Mouse (Mus musculus) megakaryocyte, embryonic 14.5 days (primary cell): ENCODE data around the gene Retnla. TPM values are rescaled to one million over a fixed set of nuclear protein-coding genes. Genes with fewer than 3 reads are reported as not detected.

Experiments
- H3K27me3 ChIP-seq: replicated peaks from 2 replicates; pipeline ENCODE3; 2012; ENCODE audit warnings: inconsistent platforms
- H3K36me3 ChIP-seq: replicated peaks from 2 replicates; pipeline ENCODE3; 2012; ENCODE audit warnings: low read length, inconsistent platforms, mixed read lengths
- H3K4me1 ChIP-seq: 2 replicates; pipeline ENCODE4 v1.6.1; 2012; ENCODE audit warnings: inconsistent platforms
- H3K4me3 ChIP-seq: replicated peaks from 2 replicates; pipeline ENCODE3; 2012; ENCODE audit warnings: moderate library complexity, mild to moderate bottlenecking, inconsistent platforms
- H3K9me3 ChIP-seq: 2 replicates; pipeline ENCODE4 v1.6.1; 2012; ENCODE audit warnings: inconsistent platforms
- FLI1 ChIP-seq: IDR thresholded peaks from 2 replicates; pipeline ENCODE4 v1.6.1; 2012; ENCODE audit warnings: low read length, inconsistent platforms, mixed read lengths
- GATA1 ChIP-seq: IDR thresholded peaks from 3 replicates; pipeline ENCODE4 v1.6.1; 2012; ENCODE audit warnings: mixed read lengths, low read length, inconsistent platforms, borderline replicate concordance
- polyA plus RNA-seq: library from polyadenylated mRNA; stranded (reverse); fragments of >175 nt; gene quantifications from 2 replicates; pipeline ENCODE4 v1.2.3, GENCODE M21; 2012; ENCODE audit warnings: low replicate concordance; ENCODE audit not compliant: insufficient read depth

Retnla gene
- polyA plus RNA-seq = not detected in 2 replicates

DNA sequence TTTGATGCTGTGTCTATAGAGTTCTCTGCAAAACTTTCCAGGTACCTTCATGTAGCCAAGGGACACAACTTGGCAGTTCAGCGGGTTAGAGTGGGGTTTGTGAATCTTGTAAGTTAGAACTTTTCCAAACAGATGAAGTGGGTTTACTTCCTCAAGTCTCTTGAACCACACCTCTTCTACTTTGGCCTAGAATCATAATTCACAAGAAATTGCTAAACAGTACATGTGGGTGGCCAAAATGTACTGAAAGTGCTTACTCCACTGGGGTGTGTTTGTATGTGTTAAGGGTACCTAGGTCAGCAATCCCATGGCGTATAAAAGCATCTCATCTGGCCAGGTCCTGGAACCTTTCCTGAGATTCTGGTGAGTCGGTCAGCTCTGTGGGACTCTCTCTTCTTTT is at the start of gene Retnla:
Gene Retnla, plus strand, starts transcription at position 286 of the 400 bp plus-strand sequence.
- H3K27me3 ChIP-seq = no peaks in the 10 kb centered on the region
- H3K4me3 ChIP-seq = no peak within 1 kb of the TSS
- H3K9me3 ChIP-seq = no peaks in the 10 kb centered on the region
- H3K36me3 ChIP-seq = no peaks in the 10 kb centered on the region
- TF ChIP-seq GATA1 = no peak
- no peak for TF ChIP-seq FLI1
- H3K4me1 ChIP-seq = no peaks in the 10 kb centered on the region

DNA sequence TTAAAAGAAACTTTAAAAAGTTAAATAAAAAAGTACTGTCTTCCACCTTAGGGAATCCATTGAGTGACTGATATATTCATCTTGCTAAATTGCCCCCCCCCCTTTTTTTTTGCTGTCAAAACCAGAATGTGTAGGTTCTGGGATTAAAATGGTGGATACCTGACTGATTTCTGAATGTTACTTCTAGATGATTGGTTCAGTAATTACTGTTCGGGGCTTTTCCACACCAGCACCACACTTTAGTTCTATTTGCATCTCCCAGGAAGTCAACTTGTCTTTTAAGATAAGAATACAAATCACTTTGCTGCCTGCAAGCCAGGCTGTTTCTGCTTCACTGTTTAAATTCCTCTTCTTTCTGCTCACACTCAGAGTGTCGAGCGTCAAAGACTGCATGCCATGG is 44.1 kb upstream of the Retnla start:
- H3K4me3 ChIP-seq = no peak overlapping the region
- TF ChIP-seq FLI1 = no peak
- TF ChIP-seq GATA1 = no peak
- no peaks in the 10 kb centered on the region for H3K9me3 ChIP-seq
- no peaks in the 10 kb centered on the region for H3K4me1 ChIP-seq
- no peaks in the 10 kb centered on the region for H3K27me3 ChIP-seq
- H3K36me3 ChIP-seq = no peaks in the 10 kb centered on the region

DNA sequence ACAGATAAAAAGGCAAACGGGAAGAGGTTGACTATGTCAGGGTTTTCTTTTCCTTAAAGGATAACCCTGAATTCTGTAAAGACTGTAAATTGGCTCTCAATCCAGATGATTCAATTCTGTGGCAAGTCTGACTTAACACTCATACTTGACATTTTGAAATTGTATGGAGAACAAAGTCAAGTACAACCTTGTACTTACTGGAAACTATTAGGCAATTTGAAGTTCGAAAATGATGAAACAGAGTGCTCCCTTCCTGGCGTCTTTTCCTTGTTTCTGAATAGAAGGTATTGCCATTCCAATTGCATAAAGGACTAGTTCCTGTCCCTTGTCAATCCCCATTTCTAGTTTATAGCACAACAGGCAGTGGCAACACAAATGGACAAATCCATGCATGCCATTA is 42.9 kb upstream of the Retnla start:
- TF ChIP-seq GATA1 = no peak
- no peak for TF ChIP-seq FLI1
- Histone ChIP-seq H3K4me3 (no peak overlapping the region), H3K4me1 (no peaks in the 10 kb centered on the region), H3K27me3 (no peaks in the 10 kb centered on the region), H3K9me3 (no peaks in the 10 kb centered on the region), H3K36me3 (no peaks in the 10 kb centered on the region)

DNA sequence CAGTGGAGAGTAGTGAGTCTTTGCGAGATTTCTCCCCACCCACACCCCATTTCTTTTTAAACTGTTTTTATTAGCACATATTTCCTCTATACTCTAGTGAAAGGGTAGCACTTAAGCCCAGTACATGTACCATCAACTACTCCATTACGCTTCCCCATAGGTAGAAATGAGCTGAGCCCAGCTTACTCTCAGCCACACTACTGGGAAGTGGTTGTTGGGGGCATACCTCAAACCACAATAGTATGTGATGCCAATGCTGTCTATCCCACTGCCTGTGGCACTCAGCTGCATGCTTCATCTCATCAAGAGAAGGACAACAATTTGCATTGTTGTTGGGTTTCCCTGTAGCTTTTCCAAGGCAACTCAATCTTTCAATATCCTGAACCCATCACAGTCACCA is 41.4 kb upstream of the Retnla start:
- H3K27me3 ChIP-seq = no peaks in the 10 kb centered on the region
- no peaks in the 10 kb centered on the region for H3K9me3 ChIP-seq
- no peak overlapping the region for H3K4me3 ChIP-seq
- TF ChIP-seq FLI1 = no peak
- TF ChIP-seq GATA1 = no peak
- no peaks in the 10 kb centered on the region for H3K4me1 ChIP-seq
- no peaks in the 10 kb centered on the region for H3K36me3 ChIP-seq

DNA sequence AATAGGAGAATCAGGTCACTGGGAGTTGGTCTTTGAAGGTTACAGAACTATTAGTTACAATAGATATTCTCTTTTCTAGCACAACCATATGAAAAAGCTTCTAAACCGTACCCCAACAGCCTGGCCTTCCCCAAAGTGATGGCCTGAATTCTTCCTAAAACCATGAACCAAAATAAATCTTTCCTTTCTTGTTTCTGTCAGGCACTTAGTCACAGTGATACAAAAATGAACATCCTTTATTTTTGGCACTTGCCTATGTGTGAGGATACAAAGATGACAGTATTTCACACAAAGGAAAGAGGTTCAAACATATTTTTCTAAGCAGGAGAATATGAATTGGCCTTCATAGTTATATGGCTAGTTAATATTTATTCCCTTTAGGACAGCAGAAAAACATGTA is 36.9 kb upstream of the Retnla start:
- Histone ChIP-seq H3K9me3 (no peaks in the 10 kb centered on the region), H3K27me3 (no peaks in the 10 kb centered on the region), H3K4me3 (no peak overlapping the region), H3K36me3 (no peaks in the 10 kb centered on the region), H3K4me1 (no peaks in the 10 kb centered on the region)
- TF ChIP-seq FLI1 (no peak), GATA1 (no peak)

DNA sequence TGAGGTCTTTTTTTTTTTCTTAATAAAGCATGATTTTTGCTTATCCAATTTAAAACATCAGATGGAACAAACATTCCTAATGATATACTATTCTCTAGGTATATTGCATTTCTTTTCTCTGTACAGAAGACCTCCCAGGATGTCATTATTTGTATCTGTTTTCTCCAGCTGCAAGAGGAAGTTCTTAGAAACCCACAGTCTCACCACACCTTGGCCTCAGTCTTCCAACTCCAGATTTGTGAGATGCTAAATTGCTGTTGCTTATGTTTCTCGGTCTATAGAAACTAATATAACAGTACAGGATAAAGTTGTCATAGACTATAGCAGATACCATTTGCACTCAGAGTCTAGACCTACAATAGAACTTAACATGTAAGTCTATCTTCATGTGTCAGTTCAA is 35.8 kb upstream of the Retnla start:
- H3K27me3 ChIP-seq = no peaks in the 10 kb centered on the region
- no peaks in the 10 kb centered on the region for H3K9me3 ChIP-seq
- H3K4me1 ChIP-seq = no peaks in the 10 kb centered on the region
- no peak for TF ChIP-seq GATA1
- no peak for TF ChIP-seq FLI1
- H3K36me3 ChIP-seq = no peaks in the 10 kb centered on the region
- H3K4me3 ChIP-seq = no peak overlapping the region

DNA sequence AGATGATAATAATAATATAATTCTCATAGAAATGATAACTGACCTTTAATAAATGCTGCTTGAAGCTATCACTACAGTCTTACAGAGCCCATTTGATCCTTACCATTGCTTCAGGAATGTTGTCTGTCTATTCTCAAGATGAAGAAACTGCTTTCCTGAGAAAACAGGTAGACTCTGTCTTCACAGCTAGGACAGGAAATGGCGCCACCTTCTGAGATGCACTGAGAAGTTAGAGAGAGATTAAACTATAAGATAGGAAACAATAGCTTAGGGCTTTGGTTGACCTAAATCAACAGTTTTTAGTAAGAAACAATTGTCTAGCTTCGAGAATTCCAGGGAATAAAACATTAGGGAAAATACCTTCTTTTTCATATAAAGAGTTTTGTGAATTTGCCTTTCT is 33.0 kb upstream of the Retnla start:
- TF ChIP-seq GATA1 = no peak
- no peak for TF ChIP-seq FLI1
- H3K9me3 ChIP-seq = no peaks in the 10 kb centered on the region
- no peaks in the 10 kb centered on the region for H3K4me1 ChIP-seq
- no peak overlapping the region for H3K4me3 ChIP-seq
- H3K27me3 ChIP-seq = no peaks in the 10 kb centered on the region
- no peaks in the 10 kb centered on the region for H3K36me3 ChIP-seq

DNA sequence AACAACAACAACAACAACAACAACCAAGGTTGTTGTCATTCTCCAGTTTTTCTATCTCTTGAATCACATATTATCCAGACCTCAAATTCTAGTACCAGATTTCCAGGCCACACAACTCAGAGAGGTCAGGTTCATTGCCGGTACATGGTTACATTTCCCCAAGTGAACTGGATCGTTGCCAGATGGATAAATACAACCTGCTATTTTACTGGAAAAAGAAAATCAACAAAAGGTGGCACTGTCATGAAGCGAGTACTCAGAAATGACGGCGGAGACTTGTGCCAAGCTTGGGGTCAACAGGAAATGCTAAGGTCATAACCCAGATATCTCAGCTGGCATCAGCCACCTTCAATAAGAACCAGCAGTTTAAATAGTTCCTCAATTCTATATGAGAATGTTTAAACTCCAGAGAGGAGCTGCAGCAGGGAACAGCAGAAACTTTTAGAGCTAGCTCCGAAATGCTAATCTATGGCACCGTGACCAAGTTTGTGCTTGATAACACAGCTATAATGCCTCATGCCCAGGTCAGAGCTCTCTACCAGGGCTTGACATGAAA is 30.4 kb upstream of the Retnla start:
- Histone ChIP-seq H3K27me3 (no peaks in the 10 kb centered on the region), H3K4me1 (no peaks in the 10 kb centered on the region), H3K36me3 (no peaks in the 10 kb centered on the region), H3K4me3 (no peak overlapping the region), H3K9me3 (no peaks in the 10 kb centered on the region)
- TF ChIP-seq GATA1 (no peak), FLI1 (no peak)

DNA sequence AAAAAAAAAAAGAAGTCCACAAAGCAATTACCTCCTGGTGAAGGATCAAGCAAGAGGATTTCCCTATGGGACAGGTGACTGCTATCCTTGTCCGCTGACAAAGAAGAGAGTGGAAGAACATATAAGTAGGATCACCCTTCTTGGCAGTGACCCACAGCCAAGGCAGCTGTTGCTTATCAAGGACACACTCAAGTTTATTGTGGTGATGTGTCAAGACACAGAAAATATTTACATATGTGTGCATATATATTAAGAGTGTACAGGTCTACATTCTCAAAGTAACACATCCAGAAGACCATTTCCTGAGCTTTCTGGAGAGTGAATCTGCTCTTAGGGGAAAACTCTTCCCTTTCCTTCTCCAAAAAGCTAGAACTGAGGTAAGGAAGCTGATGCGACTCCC is 25.7 kb upstream of the Retnla start, which contains the start of gene Retnlb:
Gene Retnlb, plus strand, starts transcription at position 162 of the 400 bp plus-strand sequence.
- Histone ChIP-seq H3K4me1 (no peaks in the 10 kb centered on the region), H3K27me3 (no peaks in the 10 kb centered on the region), H3K4me3 (no peak within 1 kb of the TSS), H3K9me3 (no peaks in the 10 kb centered on the region), H3K36me3 (no peaks in the 10 kb centered on the region)
- no peak for TF ChIP-seq GATA1
- no peak for TF ChIP-seq FLI1

DNA sequence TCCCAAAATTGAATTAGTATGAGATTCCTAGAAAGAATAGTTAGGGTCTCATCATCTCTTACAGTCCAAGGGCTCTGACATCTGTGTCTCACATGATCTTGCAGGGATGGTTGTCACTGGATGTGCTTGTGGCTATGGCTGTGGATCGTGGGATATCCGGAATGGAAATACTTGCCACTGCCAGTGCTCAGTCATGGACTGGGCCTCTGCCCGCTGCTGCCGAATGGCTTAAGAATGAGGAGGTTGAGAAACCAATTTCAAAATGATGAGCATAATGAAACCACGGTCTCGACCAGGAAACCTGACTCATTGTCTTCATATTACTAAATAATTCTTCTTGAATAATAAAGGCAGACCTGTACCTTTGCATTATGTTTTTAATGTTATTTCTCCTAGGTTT is 23.8 kb upstream of the Retnla start:
- Histone ChIP-seq H3K4me1 (no peaks in the 10 kb centered on the region), H3K36me3 (no peaks in the 10 kb centered on the region), H3K4me3 (no peak overlapping the region), H3K27me3 (no peaks in the 10 kb centered on the region), H3K9me3 (no peaks in the 10 kb centered on the region)
- TF ChIP-seq FLI1 = no peak
- TF ChIP-seq GATA1 = no peak

DNA sequence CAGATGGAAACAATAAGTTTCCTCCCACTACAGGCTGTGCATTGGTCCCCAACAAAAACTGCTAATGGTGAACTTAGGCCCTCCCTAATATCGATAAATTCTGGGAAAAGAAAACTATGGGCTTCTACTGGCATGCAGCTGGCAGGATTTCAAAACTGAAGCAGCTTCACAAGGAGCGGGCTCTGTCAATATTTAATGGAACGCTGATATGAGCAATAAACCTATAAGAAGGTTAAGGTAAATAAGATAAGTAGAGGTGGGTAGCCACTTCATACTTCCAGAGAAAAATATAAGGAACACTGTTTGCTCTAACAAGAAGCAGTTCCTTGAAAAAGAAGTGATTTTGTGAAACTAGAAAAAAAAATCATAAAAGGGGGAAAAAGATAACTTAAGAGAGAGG is 15.9 kb upstream of the Retnla start:
- no peaks in the 10 kb centered on the region for H3K4me1 ChIP-seq
- H3K27me3 ChIP-seq = no peaks in the 10 kb centered on the region
- no peaks in the 10 kb centered on the region for H3K9me3 ChIP-seq
- H3K36me3 ChIP-seq = no peaks in the 10 kb centered on the region
- H3K4me3 ChIP-seq = no peak overlapping the region
- TF ChIP-seq GATA1 (no peak), FLI1 (no peak)
